Mouse (Mus musculus): ENCODE results near the gene Klhl26.
A peak's percentile ranks its signal among the peaks of the same experiment; 100 is the strongest.

Gene Klhl26

GRCm38 (mm10) chr8:70477269-70477982 is 658 bp upstream of the Klhl26 start:
- peak; percentile 61 for DNase-seq (ENCODE audit: low read depth)

- DNase-seq (ENCODE audit: low read depth): no peak
Measured at GRCm38 (mm10) chr8:70471856-70472255, 4.9 kb downstream of the Klhl26 start.

GRCm38 (mm10) chr8:70469938-70470337 is 6.8 kb downstream of the Klhl26 start:
- DNase-seq (ENCODE audit: low read depth): no peak

- no peak for DNase-seq (ENCODE audit: low read depth)
Measured at GRCm38 (mm10) chr8:70469295-70469916, 7.4 kb downstream of the Klhl26 start.

- DNase-seq (ENCODE audit: low read depth): no peak
Measured at GRCm38 (mm10) chr8:70468733-70469132, 8.0 kb downstream of the Klhl26 start.

GRCm38 (mm10) chr8:70467907-70468306 is 8.9 kb downstream of the Klhl26 start:
- no peak for DNase-seq (ENCODE audit: low read depth)

GRCm38 (mm10) chr8:70467229-70467725 is 9.5 kb downstream of the Klhl26 start:
- no peak for DNase-seq (ENCODE audit: low read depth)

- DNase-seq (ENCODE audit: low read depth): no peak
Measured at GRCm38 (mm10) chr8:70466771-70467170, 10.0 kb downstream of the Klhl26 start.

GRCm38 (mm10) chr8:70466305-70466704 is 10.5 kb downstream of the Klhl26 start:
- no peak for DNase-seq (ENCODE audit: low read depth)

GRCm38 (mm10) chr8:70465701-70466100 is 11.1 kb downstream of the Klhl26 start:
- DNase-seq (ENCODE audit: low read depth): no peak

GRCm38 (mm10) chr8:70464162-70464561 is 12.6 kb downstream of the Klhl26 start:
- no peak for DNase-seq (ENCODE audit: low read depth)

- no peak for DNase-seq (ENCODE audit: low read depth)
Measured at GRCm38 (mm10) chr8:70463306-70463705, 13.5 kb downstream of the Klhl26 start.

- no peak for DNase-seq (ENCODE audit: low read depth)
Measured at GRCm38 (mm10) chr8:70462516-70462813, 14.3 kb downstream of the Klhl26 start.

- peak; percentile 45 for DNase-seq (ENCODE audit: low read depth)
Measured at GRCm38 (mm10) chr8:70461765-70462515, 14.8 kb downstream of the Klhl26 start.

- DNase-seq (ENCODE audit: low read depth): no peak
Measured at GRCm38 (mm10) chr8:70460606-70461005, 16.2 kb downstream of the Klhl26 start.

- no peak for DNase-seq (ENCODE audit: low read depth)
Measured at GRCm38 (mm10) chr8:70460199-70460598, 16.6 kb downstream of the Klhl26 start.

GRCm38 (mm10) chr8:70459636-70460035 is 17.1 kb downstream of the Klhl26 start:
- DNase-seq (ENCODE audit: low read depth): no peak

- DNase-seq (ENCODE audit: low read depth): no peak
Measured at GRCm38 (mm10) chr8:70458462-70458861, 18.3 kb downstream of the Klhl26 start.

- no peak for DNase-seq (ENCODE audit: low read depth)
Measured at GRCm38 (mm10) chr8:70457882-70458281, 18.9 kb downstream of the Klhl26 start.

GRCm38 (mm10) chr8:70456996-70457395 is 19.8 kb downstream of the Klhl26 start:
- peak; percentile 71 for DNase-seq (ENCODE audit: low read depth)

GRCm38 (mm10) chr8:70453852-70454251 is 22.9 kb downstream of the Klhl26 start:
- DNase-seq (ENCODE audit: low read depth): no peak

GRCm38 (mm10) chr8:70452196-70452966 is 24.4 kb downstream of the Klhl26 start:
- DNase-seq (ENCODE audit: low read depth): no peak

All from 416B (cell line).